Comparison of ENCODE assay signal across 28 mouse cellular contexts in genomic region chr16:4085851-4086387, GRCm38 (mm10). TPM values are rescaled to one million over a fixed set of nuclear protein-coding genes. Genes with fewer than 3 reads are reported as not detected.
DNase-seq lines count a peak whose midpoint lies in the region; ATAC-seq and TF ChIP-seq lines count a peak whose summit lies in the region.
"Had no signal": no experiment of that assay in that cellular context is flagged by ENCODE, and none has a peak within 500 bp of the region (broad histone marks: within the 10 kb centered on the region; RNA-seq: fewer than 3 reads in every experiment).

No protein-coding gene starts in this region.

- H3K4me2 ChIP-seq in liver, embryonic 12.5 days = no peak overlapping the region
- H3K4me2 ChIP-seq in intestine, embryonic 16.5 days (ENCODE audit: low read depth, low read length) = no peak overlapping the region
- H3K4me2 ChIP-seq: forebrain, embryonic 13.5 days; heart, embryonic 13.5 days; hindbrain, embryonic 14.5 days had no signal

- no peak overlapping the region for H3K9ac ChIP-seq in liver, adult 2 months (ENCODE audit: low read depth, low read length)
- no peak overlapping the region for H3K9ac ChIP-seq in liver, embryonic 12.5 days
- no peak overlapping the region for H3K9ac ChIP-seq in intestine, embryonic 16.5 days (ENCODE audit: low read depth, low read length)
- H3K9ac ChIP-seq: forebrain, embryonic 13.5 days; heart, embryonic 13.5 days; hindbrain, embryonic 14.5 days had no signal

- no peaks in the 10 kb centered on the region for H3K27me3 ChIP-seq in liver, adult 2 months (ENCODE audit: control insufficient read depth, insufficient read depth, low read length)
- H3K27me3 ChIP-seq in liver, embryonic 12.5 days (replicated peaks) = no peaks in the 10 kb centered on the region
- no peaks in the 10 kb centered on the region for H3K27me3 ChIP-seq in intestine, embryonic 16.5 days (replicated peaks; ENCODE audit: control insufficient read depth, insufficient read depth, low read length)
- H3K27me3 ChIP-seq: forebrain, embryonic 13.5 days; heart, embryonic 13.5 days; Patski had no signal

- TF ChIP-seq CTCF in liver, adult 2 months (IDR thresholded peaks at IDR 0.05; ENCODE audit: low read depth, low read length) = no peak

- no peak overlapping the region for H3K27ac ChIP-seq in liver, adult 2 months (replicated peaks; ENCODE audit: insufficient read depth, low read depth, low read length)
- no peak overlapping the region for H3K27ac ChIP-seq in liver, embryonic 12.5 days
- no peak overlapping the region for H3K27ac ChIP-seq in intestine, embryonic 16.5 days (ENCODE audit: low read length)
- H3K27ac ChIP-seq: forebrain, embryonic 10.5 days; forebrain, embryonic 13.5 days; gastrocnemius, adult 2 months; heart, adult 2 months; heart, embryonic 13.5 days; hindbrain, embryonic 14.5 days; hindbrain, postnatal 0 days had no signal

- H3K4me1 ChIP-seq in liver, adult 2 months (ENCODE audit: control insufficient read depth, insufficient read depth, low read length) = peaks cover 10% of the 10 kb centered on the region
- H3K4me1 ChIP-seq in liver, embryonic 12.5 days = no peaks in the 10 kb centered on the region
- H3K4me1 ChIP-seq in intestine, embryonic 16.5 days (ENCODE audit: control insufficient read depth, insufficient read depth, low read length) = no peaks in the 10 kb centered on the region
- H3K4me1 ChIP-seq: forebrain, embryonic 10.5 days; forebrain, embryonic 13.5 days had no signal

- H3K4me3 ChIP-seq in liver, adult 2 months (ENCODE audit: insufficient read depth, low read depth, low read length) = no peak overlapping the region
- H3K4me3 ChIP-seq in liver, embryonic 12.5 days = no peak overlapping the region
- no peak overlapping the region for H3K4me3 ChIP-seq in intestine, embryonic 16.5 days (ENCODE audit: low read length)
- H3K4me3 ChIP-seq: forebrain, embryonic 10.5 days; forebrain, embryonic 13.5 days; gastrocnemius, adult 2 months; heart, adult 2 months; heart, embryonic 13.5 days had no signal

- peak; percentile 15 for DNase-seq in liver, adult 2 months (ENCODE audit: extremely low read depth, low read depth, low spot score)
- DNase-seq in R1 (ENCODE audit: low read depth, low spot score) = peak; percentile 25
- DNase-seq in right cerebral cortex, adult 18-20 months = no peak
- DNase-seq in natural killer cell, adult 2 months (ENCODE audit: low spot score in 2 of 2) = no peak
- DNase-seq: adrenal gland, adult 8-10 months; adrenal gland, postnatal 25 days; cerebellum, adult 11-12 months; cerebellum, adult 9-10 months; cerebellum, postnatal 14 days; gastrocnemius, postnatal 25 days; heart, adult 2 months; heart, postnatal 14 days; heart, postnatal 4 days; kidney, adult 18-20 months had no signal

- 90% methylated on average over 9 of the region's 9 CpGs for WGBS in liver, adult 2 months
- 93% methylated on average over 9 of the region's 9 CpGs for WGBS in liver, embryonic 12.5 days (ENCODE audit: insufficient replicate concordance)
- 93% methylated on average over 9 of the region's 9 CpGs for WGBS in intestine, embryonic 16.5 days

- H3K9me3 ChIP-seq in liver, embryonic 12.5 days (replicated peaks) = no peaks in the 10 kb centered on the region
- no peaks in the 10 kb centered on the region for H3K9me3 ChIP-seq in intestine, embryonic 16.5 days (ENCODE audit: control insufficient read depth, low read length)
- H3K9me3 ChIP-seq: forebrain, embryonic 10.5 days; forebrain, embryonic 13.5 days; G1E; heart, embryonic 13.5 days had no signal

- no peak for TF ChIP-seq POLR2A in liver, adult 2 months (IDR thresholded peaks at IDR 0.05; ENCODE audit: extremely low read depth, insufficient read depth, low read length)

- ATAC-seq in liver, embryonic 12.5 days = no peak
- ATAC-seq in intestine, embryonic 16.5 days = peak; percentile 55; the same call in 1 of the 2 replicates
- ATAC-seq in megakaryocyte-erythroid progenitor cell, adult 5-6 weeks (replicated peaks; ENCODE audit: low FRiP score, low TSS enrichment, poor library complexity, severe bottlenecking) = no peak
- ATAC-seq: activated CD4-positive, CD25-positive, alpha-beta regulatory T cell, adult 4 months; forebrain, embryonic 13.5 days; forebrain, embryonic 16.5 days; hindbrain, postnatal 0 days; inflammation-experienced regulatory T-cells, adult 6 months; Patski had no signal

- no peaks in the 10 kb centered on the region for H3K79me2 ChIP-seq in liver, adult 2 months (ENCODE audit: control insufficient read depth, insufficient read depth, low read length)

- H3K36me3 ChIP-seq in liver, adult 2 months (ENCODE audit: control insufficient read depth, insufficient read depth, low read length) = peaks cover 21% of the 10 kb centered on the region
- peaks cover 84% of the 10 kb centered on the region for H3K36me3 ChIP-seq in liver, embryonic 12.5 days
- peaks cover 49% of the 10 kb centered on the region for H3K36me3 ChIP-seq in intestine, embryonic 16.5 days (ENCODE audit: control insufficient read depth, insufficient read depth, low read length)

RNA-seq across cellular contexts. Expression of gene Trap1, which starts 8.3 kb away (rescaled TPM):
- 151 and 167 TPM in 2 replicates for total RNA-seq in liver, adult 2 months (2014; rRNA removed)
- 161 and 179 TPM in 2 replicates for polyA plus RNA-seq in liver, adult 2 months (2012; rRNA removed)
- polyA plus RNA-seq in liver, embryonic 12.5 days (2016; fragmentation: Nextera tagmentation; extraction: Ambion mirVana) = 99.4 and 104 TPM in 2 replicates
- 128 and 131 TPM in 2 replicates for polyA plus RNA-seq in intestine, embryonic 16.5 days (2015; fragmentation: Nextera tagmentation; extraction: Ambion mirVana)
- 137 and 143 TPM in 2 replicates for total RNA-seq in megakaryocyte-erythroid progenitor cell, adult 5-6 weeks (2014; fragmentation: Nextera tagmentation)
- 152 and 170 TPM in 2 replicates for total RNA-seq in megakaryocyte-erythroid progenitor cell, adult 5-6 weeks (2017)

RNA-seq across cellular contexts. Expression of gene Dnase1, which starts 49.2 kb away (rescaled TPM):
- 0.13 TPM in 1 of 2 replicates, not detected in the other for total RNA-seq in liver, adult 2 months (2014; rRNA removed)
- polyA plus RNA-seq in liver, adult 2 months (2012; rRNA removed) = 0.16 and 0.24 TPM in 2 replicates
- polyA plus RNA-seq in liver, embryonic 12.5 days (2016; fragmentation: Nextera tagmentation; extraction: Ambion mirVana) = 2.1 and 3.2 TPM in 2 replicates
- 4.3 and 4.5 TPM in 2 replicates for polyA plus RNA-seq in intestine, embryonic 16.5 days (2015; fragmentation: Nextera tagmentation; extraction: Ambion mirVana)
- total RNA-seq in megakaryocyte-erythroid progenitor cell, adult 5-6 weeks (2014; fragmentation: Nextera tagmentation) = not detected in 2 replicates
- 0.11 and 0.75 TPM in 2 replicates for total RNA-seq in megakaryocyte-erythroid progenitor cell, adult 5-6 weeks (2017)
- total RNA-seq: adrenal gland, adult 8-10 months; adrenal gland, postnatal 25 days; gastrocnemius, postnatal 25 days; heart, adult 2 months; heart, postnatal 14 days; heart, postnatal 4 days had no signal
- polyA plus RNA-seq: G1E; heart, adult 2 months had no signal

Comparison
In these comparisons a context has a peak if more than half of its experiments do, and no peak if none do; other contexts are left out.
1. DNase-seq: peak in liver, adult 2 months (single experiment) and R1 (single experiment); none in right cerebral cortex, adult 18-20 months (single experiment) and natural killer cell, adult 2 months (0 of 2).